9 mouse cellular contexts compared by ENCODE assay signal in genomic region chr1:72220008-72220407, GRCm38 (mm10). TPM values are rescaled to one million over a fixed set of nuclear protein-coding genes. Genes with fewer than 3 reads are reported as not detected.
A peak's percentile ranks its signal among the peaks of the same experiment; 100 is the strongest.
DNase-seq lines count a peak whose midpoint lies in the region; ATAC-seq and TF ChIP-seq lines count a peak whose summit lies in the region.
"Had no signal": no experiment of that assay in that cellular context is flagged by ENCODE, and none has a peak within 500 bp of the region (broad histone marks: within the 10 kb centered on the region; RNA-seq: fewer than 3 reads in every experiment).

No protein-coding gene starts in this region.

- no peaks in the 10 kb centered on the region for H3K36me3 ChIP-seq in hindbrain, embryonic 16.5 days (ENCODE audit: control insufficient read depth, insufficient read depth, low read length)
- H3K36me3 ChIP-seq in hindbrain, embryonic 13.5 days, result no peaks in the 10 kb centered on the region
- H3K36me3 ChIP-seq in ES-Bruce4 (ENCODE audit: control insufficient read depth, insufficient read depth, low read length, poor library complexity, severe bottlenecking), result no peaks in the 10 kb centered on the region
- H3K36me3 ChIP-seq: neural tube, embryonic 12.5 days had no signal

- no peaks in the 10 kb centered on the region for H3K4me1 ChIP-seq in hindbrain, embryonic 16.5 days (ENCODE audit: control insufficient read depth, insufficient read depth, low read depth, low read length)
- no peaks in the 10 kb centered on the region for H3K4me1 ChIP-seq in hindbrain, embryonic 13.5 days (replicated peaks)
- H3K4me1 ChIP-seq in ES-Bruce4 (ENCODE audit: control insufficient read depth, insufficient read depth, low read length), result peaks cover 1% of the 10 kb centered on the region
- H3K4me1 ChIP-seq: neural tube, embryonic 12.5 days had no signal

- H3K27ac ChIP-seq in hindbrain, embryonic 16.5 days (ENCODE audit: low read depth, low read length), result no peak overlapping the region
- H3K27ac ChIP-seq in hindbrain, embryonic 13.5 days, result no peak overlapping the region
- no peak overlapping the region for H3K27ac ChIP-seq in ES-Bruce4 (ENCODE audit: insufficient read depth, low read length)
- H3K27ac ChIP-seq: neural tube, embryonic 12.5 days had no signal

- H3K4me2 ChIP-seq in hindbrain, embryonic 16.5 days (ENCODE audit: low read length), result no peak overlapping the region
- no peak overlapping the region for H3K4me2 ChIP-seq in hindbrain, embryonic 13.5 days
- H3K4me2 ChIP-seq: neural tube, embryonic 12.5 days had no signal

- peak; percentile 42 for TF ChIP-seq CTCF in ES-Bruce4 (IDR thresholded peaks at IDR 0.05; ENCODE audit: low read depth, low read length)

- 22% methylated on average over 4 of the region's 4 CpGs for WGBS in hindbrain, embryonic 16.5 days
- WGBS in hindbrain, embryonic 13.5 days, result 24% methylated on average over 4 of the region's 4 CpGs

- TF ChIP-seq POLR2A in ES-Bruce4 (IDR thresholded peaks at IDR 0.05; ENCODE audit: insufficient read depth, low read length), result no peak

- no peak overlapping the region for H3K9ac ChIP-seq in hindbrain, embryonic 16.5 days (ENCODE audit: low read depth, low read length)
- no peak overlapping the region for H3K9ac ChIP-seq in hindbrain, embryonic 13.5 days
- H3K9ac ChIP-seq in ES-Bruce4 (ENCODE audit: low read depth, poor library complexity, severe bottlenecking), result no peak overlapping the region
- H3K9ac ChIP-seq: neural tube, embryonic 12.5 days had no signal

- H3K9me3 ChIP-seq in hindbrain, embryonic 16.5 days (ENCODE audit: control insufficient read depth, low read length), result no peaks in the 10 kb centered on the region
- no peaks in the 10 kb centered on the region for H3K9me3 ChIP-seq in hindbrain, embryonic 13.5 days
- H3K9me3 ChIP-seq in ES-Bruce4 (replicated peaks; ENCODE audit: control insufficient read depth, insufficient read depth, low read length, poor library complexity, severe bottlenecking), result no peaks in the 10 kb centered on the region
- H3K9me3 ChIP-seq: neural tube, embryonic 12.5 days had no signal

- intact Hi-C loops in left cerebral cortex, postnatal 36 days (cut with DNase I), result no loop called here

- peak; percentile 63 for ATAC-seq in hindbrain, embryonic 16.5 days
- no peak for ATAC-seq in hindbrain, embryonic 13.5 days (ENCODE audit: low FRiP score)

- peaks cover 4% of the 10 kb centered on the region; the same call in 1 of the 2 replicates for H3K27me3 ChIP-seq in hindbrain, embryonic 16.5 days (replicated peaks; ENCODE audit: control insufficient read depth, insufficient read depth, low read length)
- H3K27me3 ChIP-seq in hindbrain, embryonic 13.5 days, result peaks cover 23% of the 10 kb centered on the region
- H3K27me3 ChIP-seq in ES-Bruce4 (ENCODE audit: control insufficient read depth, insufficient read depth, low read length, poor library complexity, severe bottlenecking), result no peaks in the 10 kb centered on the region

- H3K4me3 ChIP-seq in hindbrain, embryonic 16.5 days (ENCODE audit: low read length), result no peak overlapping the region
- no peak overlapping the region for H3K4me3 ChIP-seq in hindbrain, embryonic 13.5 days
- H3K4me3 ChIP-seq in ES-Bruce4 (ENCODE audit: low read depth, low read length), result no peak overlapping the region
- H3K4me3 ChIP-seq: neural tube, embryonic 12.5 days had no signal

- DNase-seq in cerebellum, adult 9-11 months, result peak; percentile 80
- peak; percentile 41 to 43 for DNase-seq in left cerebral cortex, postnatal 36 days (ENCODE audit: low spot score in 2 of 2)
- no peak for DNase-seq in adrenal gland, postnatal 25 days
- no peak for DNase-seq in lung, adult 18-20 months
- DNase-seq in thymus, postnatal 36 days, result no peak

- 0 out of 2 replicates have a peak, but pooled peaks have one; percentile 19 for TF ChIP-seq EP300 in ES-Bruce4 (IDR thresholded peaks at IDR 0.05; ENCODE audit: insufficient read depth, low read depth, low read length)

RNA-seq across cellular contexts. Expression of gene Mreg, which starts 7.9 kb away (rescaled TPM):
- 2.2 and 2.7 TPM in 2 replicates for polyA plus RNA-seq in hindbrain, embryonic 16.5 days (2015; fragmentation: Nextera tagmentation; extraction: Ambion mirVana)
- polyA plus RNA-seq in hindbrain, embryonic 13.5 days (2015; fragmentation: Nextera tagmentation; extraction: Ambion mirVana), result 5.7 and 7.0 TPM in 2 replicates
- polyA plus RNA-seq in ES-Bruce4 (2011; ENCODE audit: insufficient read depth, insufficient read length, low read depth, missing spikeins), result 90.7 and 95.8 TPM in 2 replicates
- 1 to 10 TPM; 3.9 to 5.4 TPM for total RNA-seq in left cerebral cortex, postnatal 36 days (2021)
- 1.2 and 1.3 TPM in 2 replicates for total RNA-seq in adrenal gland, postnatal 25 days (2021)

Comparison
In these comparisons a context has a peak if more than half of its experiments do, and no peak if none do; other contexts are left out.
1. DNase-seq: peak in cerebellum, adult 9-11 months (single experiment) and left cerebral cortex, postnatal 36 days (2 of 2); none in adrenal gland, postnatal 25 days (single experiment), lung, adult 18-20 months (0 of 2) and thymus, postnatal 36 days (0 of 2).
2. RNA of gene Mreg, which starts 7.9 kb away (polyA plus RNA-seq): 90.7 to 95.8 TPM in ES-Bruce4; 5.7 to 7.0 TPM in hindbrain, embryonic 13.5 days and 2.2 to 2.7 TPM in hindbrain, embryonic 16.5 days; every median in the first group is over 10 times any median in the second.